Mouse (Mus musculus): ENCODE measurements at regions not wholly inside any gene's neighbourhood (a gene's known extent, or its start where the extent isn't known, plus 50 kb on each side); places are given as distances from the start of the nearest gene placed in this dataset.

DNA sequence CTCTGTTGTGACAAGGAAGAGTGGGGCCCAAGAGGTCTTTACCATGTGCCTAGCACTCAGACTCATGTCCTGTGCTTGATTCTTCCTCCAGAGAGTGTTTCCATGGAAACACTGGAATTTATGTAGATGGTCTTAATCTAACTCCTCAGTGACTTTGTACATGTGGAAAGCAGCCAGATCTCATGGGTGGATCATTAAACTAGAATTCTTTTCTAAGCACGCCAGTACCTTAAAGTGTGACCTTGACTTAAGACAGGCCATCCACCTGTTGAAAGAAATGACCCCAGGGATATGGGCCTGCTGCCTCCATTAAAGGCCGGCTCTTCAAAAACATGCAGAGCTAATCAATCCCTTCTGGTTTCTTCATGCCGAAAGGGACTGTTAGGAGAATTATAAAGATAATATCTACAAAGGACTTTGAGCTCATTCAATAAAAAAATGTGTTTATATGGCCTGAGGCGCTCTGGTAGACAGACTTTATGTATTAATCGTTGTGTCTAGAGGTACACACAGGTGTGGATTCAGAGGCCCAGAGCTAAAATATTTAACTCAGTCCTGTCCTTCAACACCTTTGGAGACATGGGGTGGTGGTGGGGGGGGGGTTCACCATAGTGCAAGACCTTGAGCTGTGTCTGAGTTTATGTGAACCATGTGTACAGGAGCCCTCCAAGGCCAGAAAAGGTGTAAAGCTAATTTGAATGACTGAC, 60.5 kb upstream of the Gls start:
- TF ChIP-seq EP300 (IDR thresholded peaks at IDR 0.05; ENCODE audit: insufficient read depth, low read depth, low read length) (no peak), CTCF (IDR thresholded peaks at IDR 0.05; ENCODE audit: low read depth, low read length) (no peak), POLR2A (IDR thresholded peaks at IDR 0.05; ENCODE audit: insufficient read depth, low read length) (no peak)

All from ES-Bruce4 (cell line).